Mouse (Mus musculus) heart, postnatal 0 days (tissue): ENCODE measurements around the gene Taf15. TPM values are rescaled to one million over a fixed set of nuclear protein-coding genes. Genes with fewer than 3 reads are reported as not detected.
A peak's percentile ranks its signal among the peaks of the same experiment; 100 is the strongest.

ENCODE experiments used
- ATAC-seq: fragments of 200-750 bp; cut with Nextera tagmentation; 2 replicates; pipeline ENCODE4 v1.8.0; 2017; ENCODE audit warnings: low read depth, moderate number of reproducible peaks, moderate library complexity; ENCODE audit not compliant: insufficient read depth
- DNase-seq: peaks from one replicate; pipeline ENCODE4 v3.0.0-alpha.2; 2016; ENCODE audit warnings: low spot score
- H3K27ac ChIP-seq: fragments of 300-500 bp; sonication (generic); 2 replicates; pipeline ENCODE4 v1.5.1; 2014; ENCODE audit warnings: low read depth, mild to moderate bottlenecking
- H3K27me3 ChIP-seq: fragments of 300-500 bp; sonication (generic); 2 replicates; pipeline ENCODE4 v1.6.1; 2014; ENCODE audit warnings: low read length, mixed read lengths; ENCODE audit not compliant: control insufficient read depth, insufficient read depth
- H3K36me3 ChIP-seq: fragments of 300-500 bp; sonication (generic); replicated peaks from 2 replicates; pipeline ENCODE4 v1.6.1; 2014; ENCODE audit warnings: low read length, mixed read lengths; ENCODE audit not compliant: control insufficient read depth, insufficient read depth
- H3K4me1 ChIP-seq: fragments of 300-500 bp; sonication (generic); 2 replicates; pipeline ENCODE4 v1.6.1; 2014; ENCODE audit warnings: antibody characterized with exemption; ENCODE audit not compliant: control insufficient read depth, insufficient read depth
- H3K4me2 ChIP-seq: fragments of 300-500 bp; sonication (generic); 2 replicates; pipeline ENCODE4 v1.6.1; 2014; ENCODE audit warnings: low read depth, mild to moderate bottlenecking, low read length, moderate library complexity
- H3K4me3 ChIP-seq: fragments of 300-500 bp; sonication (generic); 2 replicates; pipeline ENCODE4 v1.5.1; 2014; ENCODE audit warnings: low read depth, low read length
- H3K9ac ChIP-seq: fragments of 300-500 bp; sonication (generic); replicated peaks from 2 replicates; pipeline ENCODE4 v1.6.1; 2014; ENCODE audit warnings: low read depth, low read length, mixed read lengths
- H3K9me3 ChIP-seq: fragments of 300-500 bp; sonication (generic); replicated peaks from 2 replicates; pipeline ENCODE4 v1.6.1; 2016; ENCODE audit warnings: low read length; ENCODE audit not compliant: control insufficient read depth
- CTCF ChIP-seq: IDR thresholded peaks from 2 replicates; pipeline ENCODE4 v1.5.1; 2016; ENCODE audit warnings: antibody characterized with exemption, control low read depth, low read depth
- EP300 ChIP-seq: IDR thresholded peaks from 2 replicates; pipeline ENCODE4 v1.6.1; 2016; ENCODE audit warnings: antibody characterized with exemption, low read depth
- WGBS: fragments of 180-500 bp; shearing (Covaris S2); extraction: QIAGEN DNeasy Blood & Tissue Kit; methylation state at CpG from one replicate; pipeline ENCODE4 v1.1.7; 2014; 5-methylcytosine and 5-hydroxymethylcytosine counted together
- polyA plus RNA-seq: library from polyadenylated mRNA; unstranded; fragments of >200 nt; fragmentation: Nextera tagmentation; extraction: Ambion mirVana; gene quantifications from 2 replicates; pipeline ENCODE4 v1.2.1, GENCODE M21; 2015
- total RNA-seq: library from RNA; depleted of rRNA; stranded (reverse); fragments of >200 nt; gene quantifications from 2 replicates; pipeline ENCODE4 v1.2.3, GENCODE M21; 2014; ENCODE audit warnings: low replicate concordance

Gene Taf15
- total and polyA plus RNA-seq, 2 experiments from 2014 or later = 1.6 to 4.2 TPM

DNA sequence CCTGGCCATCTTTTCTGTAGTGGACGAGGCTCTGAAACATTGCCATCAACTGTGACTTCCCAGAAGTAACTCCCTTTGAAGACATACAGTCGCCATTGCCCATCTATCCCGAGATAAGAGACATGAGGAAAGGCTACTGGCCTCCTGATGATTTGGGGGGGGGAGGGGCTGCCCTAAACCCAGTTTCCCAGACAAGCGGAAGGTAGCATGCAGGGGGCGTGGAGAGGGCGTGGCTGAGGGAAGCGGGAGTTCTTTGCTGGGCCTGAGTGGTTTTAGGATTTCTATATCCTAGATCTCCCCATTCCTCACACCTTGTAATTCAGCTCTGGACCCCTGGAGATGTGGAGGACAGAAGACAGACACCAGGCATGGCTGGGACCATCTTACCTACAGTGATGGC, 29.1 kb upstream of the Taf15 start:
- no peak for ATAC-seq
- H3K4me3 ChIP-seq = no peak overlapping the region
- no peaks in the 10 kb centered on the region for H3K36me3 ChIP-seq
- no peaks in the 10 kb centered on the region for H3K9me3 ChIP-seq
- peaks cover 39% of the 10 kb centered on the region for H3K4me1 ChIP-seq
- no peak overlapping the region for H3K4me2 ChIP-seq
- no peak overlapping the region for H3K9ac ChIP-seq
- no peak for DNase-seq
- no peak overlapping the region for H3K27ac ChIP-seq
- no peak for TF ChIP-seq EP300
- TF ChIP-seq CTCF = no peak
- peaks cover 41% of the 10 kb centered on the region for H3K27me3 ChIP-seq
- WGBS = 15% methylated on average over 7 of the region's 7 CpGs

DNA sequence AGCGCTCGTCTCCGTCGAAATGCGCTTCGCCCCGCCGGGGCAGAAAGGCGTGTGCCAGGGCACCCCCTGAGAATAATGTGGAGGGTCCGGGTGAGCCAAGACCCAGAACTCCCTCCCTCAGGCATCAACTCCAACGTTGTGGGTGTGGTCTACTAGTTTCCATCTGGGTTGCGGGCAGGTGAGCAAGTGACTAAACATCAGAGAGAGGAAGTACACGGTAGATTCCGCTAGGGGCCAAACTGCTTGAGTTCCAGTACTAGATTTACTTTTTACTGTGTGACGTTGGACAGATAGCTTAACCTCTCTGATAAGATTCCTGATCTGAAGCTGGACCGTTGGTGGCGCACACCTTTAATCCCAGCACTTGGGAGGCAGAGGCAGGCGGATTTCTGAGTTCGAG, 27.9 kb upstream of the Taf15 start:
- no peaks in the 10 kb centered on the region for H3K9me3 ChIP-seq
- DNase-seq = no peak
- no peak overlapping the region for H3K9ac ChIP-seq
- H3K36me3 ChIP-seq = no peaks in the 10 kb centered on the region
- TF ChIP-seq EP300 (no peak), CTCF (no peak)
- ATAC-seq = no peak
- H3K4me3 ChIP-seq = peak overlapping the region; percentile 20
- 31% methylated on average over 19 of the region's 19 CpGs for WGBS
- peaks cover 50% of the 10 kb centered on the region for H3K4me1 ChIP-seq
- H3K27me3 ChIP-seq = peaks cover 41% of the 10 kb centered on the region
- peak overlapping the region; percentile 48 for H3K4me2 ChIP-seq
- no peak overlapping the region for H3K27ac ChIP-seq

DNA sequence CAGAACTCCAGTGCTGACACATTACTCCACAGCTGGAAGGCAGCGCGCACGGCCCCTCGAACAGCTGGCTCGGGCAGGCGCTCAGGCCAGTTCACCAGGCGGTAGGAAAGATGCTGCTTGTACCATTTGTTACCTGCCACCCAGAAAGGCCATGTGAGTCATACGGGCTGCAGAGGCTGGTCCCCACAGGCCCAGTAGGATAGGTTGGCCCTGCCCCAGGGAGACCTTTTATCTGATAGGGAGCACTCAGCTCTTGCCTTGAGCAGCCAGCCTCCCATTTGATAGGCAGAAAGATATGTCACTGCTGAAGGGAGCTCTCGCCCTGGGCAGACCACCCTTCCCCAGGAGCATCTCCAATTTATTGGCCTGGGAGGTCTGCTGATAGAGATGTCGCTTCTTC, 25.3 kb upstream of the Taf15 start:
- DNase-seq = no peak
- no peak overlapping the region for H3K4me3 ChIP-seq
- H3K9ac ChIP-seq = no peak overlapping the region
- WGBS = 85% methylated on average over 10 of the region's 10 CpGs
- peak overlapping the region; percentile 43; the same call in 1 of the 2 replicates for H3K27ac ChIP-seq
- peaks cover 29% of the 10 kb centered on the region for H3K27me3 ChIP-seq
- ATAC-seq = no peak
- no peak overlapping the region for H3K4me2 ChIP-seq
- no peaks in the 10 kb centered on the region for H3K9me3 ChIP-seq
- TF ChIP-seq EP300 = no peak
- TF ChIP-seq CTCF = no peak
- peaks cover 37% of the 10 kb centered on the region for H3K4me1 ChIP-seq
- no peaks in the 10 kb centered on the region for H3K36me3 ChIP-seq

DNA sequence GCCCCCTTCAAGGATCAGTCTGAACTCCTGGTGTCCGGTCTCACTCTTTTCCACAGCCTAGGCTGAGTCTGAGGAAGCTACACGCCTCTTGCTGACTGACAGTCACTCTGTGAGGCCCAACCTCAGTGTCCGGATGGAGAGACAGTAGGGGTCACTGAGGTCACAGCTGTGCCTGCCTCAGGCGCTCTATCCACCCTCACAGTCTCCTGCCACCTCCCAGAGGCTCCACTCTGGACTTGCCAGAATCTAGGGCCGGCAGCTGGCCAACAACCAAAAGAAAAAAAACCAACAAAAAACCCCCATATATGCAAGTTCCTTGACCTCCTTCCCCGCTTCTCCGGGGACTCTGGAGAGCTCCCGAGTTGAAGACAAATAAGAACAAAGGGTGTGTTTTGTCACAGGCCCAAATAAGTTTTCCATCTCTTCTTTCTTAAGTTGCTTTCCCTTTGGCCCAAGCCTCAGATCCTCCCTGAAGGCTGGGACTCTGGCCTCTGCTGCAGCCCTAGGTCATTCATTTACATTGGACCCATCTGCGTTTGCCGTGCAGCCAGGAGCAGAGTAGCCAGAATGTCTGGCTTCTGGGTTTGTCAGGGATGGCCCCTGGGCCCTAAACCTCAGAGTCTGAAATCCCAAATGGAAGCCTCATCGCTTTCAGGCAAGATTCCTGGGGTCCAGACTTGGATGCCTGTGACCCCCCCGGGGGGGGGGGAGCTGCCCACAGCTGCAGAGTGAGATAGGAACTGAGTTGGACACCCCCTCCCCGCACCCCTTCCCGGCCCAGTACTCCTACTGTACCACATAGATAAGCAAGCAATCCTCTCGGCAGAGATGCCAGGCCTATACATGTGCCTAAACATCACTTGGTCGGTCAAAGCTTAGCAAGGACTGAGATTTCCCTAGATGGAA, 24.6 kb upstream of the Taf15 start:
- Histone ChIP-seq H3K27me3 (peaks cover 23% of the 10 kb centered on the region), H3K27ac (peak overlapping the region; percentile 43), H3K9ac (no peak overlapping the region), H3K4me3 (no peak overlapping the region), H3K9me3 (no peaks in the 10 kb centered on the region), H3K4me2 (no peak overlapping the region; the same call in 1 of the 2 replicates), H3K4me1 (peaks cover 34% of the 10 kb centered on the region), H3K36me3 (no peaks in the 10 kb centered on the region)
- WGBS = 33% methylated on average over 16 of the region's 16 CpGs
- DNase-seq (peak; percentile 68), ATAC-seq (peak; percentile 56)
- TF ChIP-seq CTCF (no peak), EP300 (no peak)

DNA sequence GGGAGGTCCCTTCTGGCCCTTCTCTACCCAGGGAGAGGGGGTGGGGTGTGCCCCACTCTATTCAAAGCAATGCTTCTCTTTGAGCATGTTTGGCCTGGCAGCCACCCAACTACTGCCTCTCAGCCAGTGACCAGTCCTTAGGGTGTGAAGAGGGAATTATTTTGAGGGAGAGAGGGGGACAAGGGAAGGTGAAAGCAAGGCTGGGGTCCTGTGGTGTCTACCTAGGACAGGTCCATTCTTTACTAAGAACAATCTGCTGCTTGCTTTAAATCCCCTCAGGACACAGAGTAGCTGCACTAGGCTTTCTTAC, 24.0 kb upstream of the Taf15 start:
- H3K27ac ChIP-seq = peak overlapping the region; percentile 43
- no peak overlapping the region for H3K4me3 ChIP-seq
- H3K9me3 ChIP-seq = no peaks in the 10 kb centered on the region
- H3K36me3 ChIP-seq = no peaks in the 10 kb centered on the region
- no peak for TF ChIP-seq EP300
- TF ChIP-seq CTCF = no peak
- H3K27me3 ChIP-seq = peaks cover 17% of the 10 kb centered on the region
- H3K4me1 ChIP-seq = peaks cover 34% of the 10 kb centered on the region
- no peak overlapping the region for H3K4me2 ChIP-seq
- peak; percentile 40 for ATAC-seq
- no peak for DNase-seq
- no peak overlapping the region for H3K9ac ChIP-seq
